Mouse (Mus musculus): ENCODE results near the gene Ablim1.

- no peak for TF ChIP-seq CTCF (IDR thresholded peaks at IDR 0.05; ENCODE audit: insufficient read depth, low read depth, low read length)
- TF ChIP-seq POLR2A (IDR thresholded peaks at IDR 0.05; ENCODE audit: insufficient read depth, low read depth, low read length): no peak
Measured at GRCm38 (mm10) chr19:57196616-57197015, 118.1 kb downstream of the Ablim1 start.
